Mouse (Mus musculus): ENCODE data around the gene Rhobtb3.
"Not testable (repeated sequence)": the region's sequence is repeated elsewhere in the genome, so short reads cannot be mapped to it uniquely, and the experiment has no call there.

The Rhobtb3 gene

GRCm38 (mm10) chr13:75845519-75846166 lies 98.1 kb downstream of the Rhobtb3 start:
- DNase-seq (ENCODE audit: low read depth, low spot score): no peak

GRCm38 (mm10) chr13:75844833-75845518 lies 98.7 kb downstream of the Rhobtb3 start:
- no peak for DNase-seq (ENCODE audit: low read depth, low spot score)

DNA sequence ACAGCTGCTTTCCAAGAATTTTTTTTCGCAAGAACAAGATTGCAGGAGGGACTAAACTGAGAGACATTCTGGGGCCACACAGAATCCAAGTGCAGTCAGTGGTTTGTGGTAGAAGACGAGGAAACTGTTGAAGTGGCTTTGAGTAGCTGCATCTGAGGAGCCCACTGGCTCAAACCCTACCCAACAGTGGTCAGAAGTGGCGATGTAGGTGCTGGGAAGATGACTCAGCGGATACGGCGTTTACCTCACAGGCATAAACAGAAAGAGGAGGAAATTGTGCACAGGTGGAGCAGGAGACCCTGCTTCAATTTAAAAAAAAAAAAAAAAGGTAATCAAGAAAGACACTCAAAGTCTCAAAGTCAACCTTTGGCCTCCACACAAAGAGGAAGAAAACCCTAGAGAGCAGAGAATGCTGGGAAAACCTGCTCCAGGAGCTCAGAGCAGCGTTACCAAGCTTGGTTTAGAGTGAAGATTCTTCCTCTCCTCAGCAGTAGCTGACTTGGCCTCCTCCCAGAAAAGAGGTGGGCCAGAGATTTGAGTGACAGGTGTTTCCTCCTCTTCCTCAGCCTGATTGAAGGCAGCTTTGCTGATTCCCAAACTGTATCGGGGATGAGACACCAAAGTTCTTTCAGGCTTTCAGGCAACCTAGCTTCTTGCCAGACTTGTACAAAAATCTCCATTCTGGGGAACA lies 99.6 kb downstream of the Rhobtb3 start:
- peak; percentile 31 for DNase-seq (ENCODE audit: low read depth, low spot score)

DNA sequence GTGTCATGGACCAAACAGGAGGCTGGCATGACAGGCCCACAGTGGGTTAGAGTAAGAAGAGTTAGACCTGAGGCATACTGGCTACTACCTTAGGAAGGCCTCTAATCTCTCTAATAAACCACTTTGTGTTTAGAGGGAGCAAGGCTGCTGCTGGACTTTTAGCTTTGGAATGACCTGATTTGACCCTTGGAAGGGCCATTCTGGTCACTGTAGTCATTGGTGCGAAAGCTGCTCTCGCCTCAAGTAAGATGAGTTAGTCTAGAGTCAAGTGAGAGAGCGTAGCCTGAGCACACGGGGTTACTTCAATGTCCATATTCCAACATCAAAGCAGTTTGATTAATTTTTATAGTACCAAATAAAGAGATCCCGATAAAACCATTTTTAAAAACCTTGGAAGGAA lies 100.4 kb downstream of the Rhobtb3 start:
- DNase-seq (ENCODE audit: low read depth, low spot score): no peak

GRCm38 (mm10) chr13:75841950-75842349 lies 101.8 kb downstream of the Rhobtb3 start:
- no peak for DNase-seq (ENCODE audit: low read depth, low spot score)

- no peak for DNase-seq (ENCODE audit: low read depth, low spot score)
These were observed 102.9 kb downstream of the Rhobtb3 start for GRCm38 (mm10) chr13:75840752-75841285.

GRCm38 (mm10) chr13:75839719-75840481 lies 103.8 kb downstream of the Rhobtb3 start, which contains the start of gene Glrx:
Gene Glrx, plus strand, starts transcription at chr13:75839868.
- peak; percentile 76 for DNase-seq (ENCODE audit: low read depth, low spot score)

DNA sequence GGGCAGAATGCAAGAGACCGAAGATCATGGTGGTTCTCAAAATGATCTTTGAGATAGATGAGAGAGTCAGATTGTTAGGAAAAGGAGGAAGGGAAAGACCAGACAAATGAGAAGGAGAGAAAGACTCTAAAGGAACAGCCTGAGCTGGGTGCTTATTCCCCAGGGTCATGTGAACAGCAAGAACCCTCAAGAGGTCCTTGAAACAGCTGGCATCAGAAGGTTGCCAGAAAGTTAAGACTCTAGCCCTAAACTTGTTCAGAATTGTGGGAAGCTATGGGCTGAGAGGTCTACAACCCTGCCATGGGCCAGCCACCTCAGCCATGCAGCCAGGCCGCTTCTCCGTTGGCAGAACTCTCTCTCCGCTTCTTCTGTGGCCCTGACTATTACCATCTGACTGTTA lies 105.2 kb downstream of the Rhobtb3 start:
- DNase-seq (ENCODE audit: low read depth, low spot score): no peak

DNA sequence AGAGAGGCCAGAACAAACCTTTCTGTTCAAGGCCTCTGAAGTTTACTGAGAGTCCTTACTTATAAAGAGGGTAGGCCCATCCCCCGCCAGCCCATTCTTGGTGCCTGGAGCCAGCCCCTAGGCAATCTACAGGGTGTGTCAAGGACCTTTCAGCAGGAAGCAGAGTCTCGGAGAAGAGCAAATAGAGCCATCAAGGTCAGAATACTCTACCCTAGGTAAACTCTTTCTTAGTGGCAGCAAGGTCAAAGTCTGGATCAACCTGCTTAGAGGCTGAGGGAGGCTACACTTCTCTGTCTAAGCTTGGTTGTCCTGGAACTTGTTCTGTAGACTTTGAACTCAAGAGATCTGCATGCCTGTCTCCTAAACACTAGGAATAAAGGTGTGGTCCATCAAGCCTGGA lies 108.3 kb downstream of the Rhobtb3 start:
- DNase-seq (ENCODE audit: low read depth, low spot score): no peak

DNA sequence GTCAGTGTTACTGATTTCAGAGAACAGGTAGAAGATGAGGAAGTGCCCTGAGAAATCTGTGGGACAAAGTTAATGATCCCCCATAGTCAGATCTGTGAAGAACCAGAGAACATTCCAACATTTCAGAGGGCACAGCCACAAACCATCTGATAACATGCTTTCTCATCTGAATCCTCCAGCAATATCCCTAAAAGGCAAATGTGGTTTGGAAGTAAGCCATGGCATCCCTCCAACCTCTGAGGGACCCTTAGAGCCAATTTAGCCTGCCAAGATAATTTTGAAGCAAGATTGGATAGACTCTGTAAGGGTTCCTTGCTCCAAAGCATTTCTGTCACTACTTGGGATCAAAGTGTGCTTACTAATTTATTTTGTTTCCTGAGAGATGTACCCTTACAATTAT lies 110.2 kb downstream of the Rhobtb3 start:
- no peak for DNase-seq (ENCODE audit: low read depth, low spot score)

DNA sequence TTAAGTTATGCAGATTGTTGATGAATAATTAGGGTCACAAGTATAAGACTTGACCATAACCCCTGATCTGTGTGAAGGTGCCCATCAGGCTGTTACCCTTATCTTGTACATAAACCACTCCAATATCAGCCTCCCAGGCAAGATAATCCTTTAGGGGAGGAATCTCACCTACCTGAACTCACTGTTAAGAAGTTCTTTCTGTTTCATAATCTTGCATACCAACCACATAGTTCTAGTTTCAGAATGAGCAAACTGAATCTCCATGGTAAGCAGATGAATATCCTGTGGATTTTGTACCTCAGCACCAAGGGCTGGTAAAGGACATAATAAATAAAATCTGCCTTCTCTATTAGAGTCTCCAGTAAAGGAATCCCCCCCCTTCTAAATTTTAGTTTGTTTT lies 111.0 kb downstream of the Rhobtb3 start:
- peak; percentile 46 for DNase-seq (ENCODE audit: low read depth, low spot score)

- peak; percentile 43 for DNase-seq (ENCODE audit: low read depth, low spot score)
These were observed 112.0 kb downstream of the Rhobtb3 start for GRCm38 (mm10) chr13:75831710-75832109.

DNA sequence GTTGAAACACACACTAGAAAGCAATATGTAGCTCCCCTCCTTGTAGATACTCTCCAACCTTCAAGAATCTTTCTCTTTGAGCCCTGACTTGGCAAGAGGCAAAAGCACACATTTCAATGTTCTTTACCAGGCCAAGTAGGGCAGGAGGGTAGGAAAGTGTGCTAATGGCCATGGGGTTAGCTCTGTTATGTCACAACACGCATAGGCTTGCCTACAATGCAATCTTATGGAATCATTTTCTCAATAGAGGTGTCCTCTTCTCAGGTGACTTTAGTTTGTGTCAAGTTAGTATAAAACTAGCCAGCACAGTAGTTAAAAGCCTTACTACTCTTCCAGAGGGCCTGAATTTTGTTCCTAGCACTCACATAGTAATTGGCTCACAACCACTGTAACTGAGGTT lies 113.0 kb downstream of the Rhobtb3 start:
- DNase-seq (ENCODE audit: low read depth, low spot score): no peak

DNA sequence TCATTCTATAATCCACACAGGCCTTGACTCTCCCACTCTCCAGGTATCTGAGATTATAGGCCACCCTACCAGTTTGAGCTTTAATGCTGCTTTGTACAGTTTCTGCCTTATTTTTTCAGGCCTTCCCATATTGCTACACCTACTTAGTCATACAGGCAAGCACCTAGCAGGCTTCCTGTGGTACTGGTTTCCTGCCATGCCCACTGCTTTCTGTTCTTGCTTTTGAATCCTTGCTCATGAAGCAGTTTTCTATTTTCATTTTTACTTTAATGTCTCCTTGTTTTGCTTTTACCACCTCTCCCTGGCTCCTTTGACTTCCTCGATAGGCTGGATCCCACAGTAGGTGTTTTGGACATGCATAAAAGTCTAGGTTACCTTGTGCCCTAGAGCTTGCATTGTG lies 118.3 kb downstream of the Rhobtb3 start:
- peak; percentile 56 for DNase-seq (ENCODE audit: low read depth, low spot score)

- DNase-seq (ENCODE audit: low read depth, low spot score): no peak
These were observed 119.0 kb downstream of the Rhobtb3 start for GRCm38 (mm10) chr13:75824611-75825319.

GRCm38 (mm10) chr13:75823201-75823600 lies 120.5 kb downstream of the Rhobtb3 start:
- DNase-seq (ENCODE audit: low read depth, low spot score): no peak

DNA sequence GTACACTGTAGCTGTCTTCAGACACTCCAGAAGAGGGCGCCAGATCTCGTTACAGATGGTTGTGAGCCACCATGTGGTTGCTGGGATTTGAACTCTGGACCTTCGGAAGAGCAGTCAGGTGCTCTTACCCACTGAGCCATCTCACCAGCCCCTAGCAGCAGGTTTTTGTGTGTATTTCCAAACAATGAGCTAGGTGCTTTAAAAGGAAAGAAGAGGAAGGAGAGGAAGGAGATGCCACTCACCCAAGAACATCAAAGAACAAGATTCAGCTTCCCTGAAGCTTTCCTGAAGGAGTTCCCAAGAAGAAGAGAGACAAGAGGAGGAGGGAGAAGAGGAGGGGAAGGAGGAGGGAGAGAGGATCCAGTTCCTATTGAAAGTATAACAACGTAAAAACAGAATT lies 121.4 kb downstream of the Rhobtb3 start:
- not testable (repeated sequence) for DNase-seq (ENCODE audit: low read depth, low spot score)

DNA sequence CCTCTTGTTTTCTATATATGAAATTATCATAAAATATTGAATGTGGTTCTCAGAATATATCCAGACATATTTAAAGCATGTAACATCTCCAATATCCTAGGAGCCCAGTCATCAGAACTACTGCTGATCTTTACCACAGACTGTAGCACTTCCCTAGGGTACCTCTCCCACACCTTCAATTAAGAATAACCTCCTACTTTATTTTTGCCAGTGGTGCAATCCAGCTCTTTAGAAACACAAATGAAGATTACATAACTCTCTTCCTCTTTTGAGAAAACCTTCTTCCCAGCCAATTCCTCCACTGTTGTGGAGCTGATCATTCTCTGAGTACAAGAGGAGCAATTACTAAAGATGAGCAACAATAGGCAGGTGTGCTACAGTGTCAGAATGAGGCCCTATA lies 123.8 kb downstream of the Rhobtb3 start:
- DNase-seq (ENCODE audit: low read depth, low spot score): no peak

Measured in CD4-positive, CD25-positive, alpha-beta regulatory T cell, adult 2 months (primary cell).